Mouse (Mus musculus) E14TG2a.4 (cell line): ENCODE measurements around the gene Cdh23.

ENCODE experiments used
- CTCF ChIP-seq: conservative IDR thresholded peaks from 2 replicates; pipeline ENCODE4 v1.5.1; 2014; ENCODE audit warnings: low read length
- NANOG ChIP-seq: IDR thresholded peaks from 2 replicates; pipeline ENCODE4 v1.6.1; 2014; ENCODE audit warnings: borderline replicate concordance, low read length, mixed read lengths
- POU5F1 ChIP-seq: IDR thresholded peaks from 2 replicates; pipeline ENCODE4 v1.6.1; 2014; ENCODE audit warnings: low read length, borderline replicate concordance

- TF ChIP-seq CTCF (no peak), POU5F1 (no peak), NANOG (no peak)
These were observed 431.0 kb downstream of the Cdh23 start for GRCm38 (mm10) chr10:60265252-60265651.
